Mouse (Mus musculus) adrenal gland, postnatal 4 days (tissue): ENCODE measurements around the gene Rasa1. TPM values are rescaled to one million over a fixed set of nuclear protein-coding genes. Genes with fewer than 3 reads are reported as not detected.

Experiments used
- total RNA-seq, 2 experiments: library from RNA; stranded (reverse); gene quantifications; 2 replicates each; pipeline ENCODE4 v1.2.3; 2021

Rasa1 gene
- total RNA-seq, 2 experiments from 2014 or later, result 53.5 to 55.1 TPM

Other genes starting within 250 kb of the Rasa1 start
- 10 to 100 TPM; 46.6 to 47.8 TPM for gene Ccnh, start 99.7 kb downstream of the Rasa1 start, total RNA-seq